Mouse (Mus musculus) limb, embryonic 14.5 days (tissue): ENCODE results near the gene 1700001O22Rik. TPM values are rescaled to one million over a fixed set of nuclear protein-coding genes. Genes with fewer than 3 reads are reported as not detected.

Experiments
- ATAC-seq: fragments of 200-750 bp; cut with Nextera tagmentation; 2 replicates; pipeline ENCODE4 v1.8.0; 2017; ENCODE audit warnings: low read depth, moderate number of reproducible peaks, moderate TSS enrichment; ENCODE audit not compliant: low FRiP score
- DNase-seq: peaks from one replicate; pipeline ENCODE4 v3.0.0-alpha.2; 2015; ENCODE audit warnings: low spot score
- H3K27ac ChIP-seq: fragments of 300-500 bp; sonication (generic); replicated peaks from 2 replicates; pipeline ENCODE4 v1.5.1; 2014; ENCODE audit warnings: low read depth, mild to moderate bottlenecking, low read length, moderate library complexity, mixed read lengths
- H3K27me3 ChIP-seq: fragments of 300-500 bp; sonication (generic); 2 replicates; pipeline ENCODE4 v1.6.1; 2014; ENCODE audit warnings: low read length, mixed read lengths; ENCODE audit not compliant: control insufficient read depth, insufficient read depth
- H3K36me3 ChIP-seq: fragments of 300-500 bp; sonication (generic); 2 replicates; pipeline ENCODE4 v1.6.1; 2014; ENCODE audit warnings: mild to moderate bottlenecking, low read length, moderate library complexity, mixed read lengths; ENCODE audit not compliant: control insufficient read depth, insufficient read depth
- H3K4me1 ChIP-seq: fragments of 300-500 bp; sonication (generic); 2 replicates; pipeline ENCODE4 v1.6.1; 2014; ENCODE audit warnings: antibody characterized with exemption, low read length, mixed read lengths; ENCODE audit not compliant: control insufficient read depth, insufficient read depth
- H3K4me2 ChIP-seq: fragments of 300-500 bp; sonication (generic); replicated peaks from 2 replicates; pipeline ENCODE4 v1.6.1; 2014; ENCODE audit warnings: low read depth, mild to moderate bottlenecking, low read length, moderate library complexity; ENCODE audit not compliant: severe bottlenecking
- H3K4me3 ChIP-seq: fragments of 300-500 bp; sonication (generic); replicated peaks from 2 replicates; pipeline ENCODE4 v1.5.1; 2014; ENCODE audit warnings: low read length
- H3K9ac ChIP-seq: fragments of 300-500 bp; sonication (generic); 2 replicates; pipeline ENCODE4 v1.6.1; 2014; ENCODE audit warnings: mild to moderate bottlenecking, low read depth, low read length, moderate library complexity; ENCODE audit not compliant: severe bottlenecking
- H3K9me3 ChIP-seq: fragments of 300-500 bp; sonication (generic); 2 replicates; pipeline ENCODE4 v1.6.1; 2016; ENCODE audit warnings: low read length; ENCODE audit not compliant: control insufficient read depth
- POLR2A ChIP-seq: fragments of 200-500 bp; IDR thresholded peaks from 2 replicates; pipeline ENCODE4 v1.8.0; 2012; ENCODE audit warnings: inconsistent platforms, mild to moderate bottlenecking, moderate library complexity, borderline replicate concordance; ENCODE audit not compliant: insufficient read depth, insufficient read length; ENCODE audit errors: extremely low read depth
- WGBS: fragments of 180-500 bp; shearing (Covaris S2); extraction: QIAGEN DNeasy Blood & Tissue Kit; methylation state at CpG from one replicate; pipeline ENCODE4 v1.1.7; 2014; 5-methylcytosine and 5-hydroxymethylcytosine counted together
- polyA plus RNA-seq, 2 experiments: library from polyadenylated mRNA; depleted of rRNA in 1 of 2; stranded (reverse) in 1 of 2; unstranded in 1 of 2; fragments of >200 nt; fragmentation: Nextera tagmentation in 1 of 2; extraction: Ambion mirVana in 1 of 2; gene quantifications; 2 replicates each; pipeline versions ENCODE4 v1.2.1 to v1.2.3; 2012 to 2014

The 1700001O22Rik gene
- polyA plus RNA-seq, 2 experiments = 3.4 TPM

GRCm38 (mm10) chr2:30777266-30777665 lies 26.2 kb downstream of the 1700001O22Rik start:
- H3K27me3 ChIP-seq = no peaks in the 10 kb centered on the region
- DNase-seq = no peak
- no peak overlapping the region for H3K9ac ChIP-seq
- no peak overlapping the region for H3K27ac ChIP-seq
- WGBS = 72% methylated on average over 3 of the region's 3 CpGs
- H3K4me3 ChIP-seq = no peak overlapping the region
- no peaks in the 10 kb centered on the region for H3K36me3 ChIP-seq
- TF ChIP-seq POLR2A = no peak
- H3K4me1 ChIP-seq = peaks cover 10% of the 10 kb centered on the region; the same call in 1 of the 2 replicates
- H3K4me2 ChIP-seq = no peak overlapping the region
- H3K9me3 ChIP-seq = no peaks in the 10 kb centered on the region
- no peak for ATAC-seq

GRCm38 (mm10) chr2:30775955-30776354 lies 27.5 kb downstream of the 1700001O22Rik start:
- Histone ChIP-seq H3K9ac (no peak overlapping the region), H3K4me1 (peaks cover 20% of the 10 kb centered on the region), H3K36me3 (no peaks in the 10 kb centered on the region), H3K4me2 (no peak overlapping the region), H3K27me3 (no peaks in the 10 kb centered on the region), H3K27ac (no peak overlapping the region), H3K4me3 (no peak overlapping the region), H3K9me3 (no peaks in the 10 kb centered on the region)
- ATAC-seq (no peak), DNase-seq (no peak)
- 62% methylated on average over 3 of the region's 3 CpGs for WGBS
- no peak for TF ChIP-seq POLR2A

GRCm38 (mm10) chr2:30773313-30774005 lies 30.0 kb downstream of the 1700001O22Rik start:
- H3K9ac ChIP-seq = no peak overlapping the region

GRCm38 (mm10) chr2:30772581-30773312 lies 30.7 kb downstream of the 1700001O22Rik start:
- H3K4me3 ChIP-seq = no peak overlapping the region
- H3K4me1 ChIP-seq = peaks cover 15% of the 10 kb centered on the region
- ATAC-seq = no peak
- no peak for DNase-seq
- H3K27me3 ChIP-seq = no peaks in the 10 kb centered on the region
- no peaks in the 10 kb centered on the region for H3K36me3 ChIP-seq
- no peak overlapping the region for H3K9ac ChIP-seq
- no peak overlapping the region for H3K27ac ChIP-seq
- 47% methylated on average over 15 of the region's 15 CpGs for WGBS
- no peak overlapping the region for H3K4me2 ChIP-seq
- no peak for TF ChIP-seq POLR2A
- H3K9me3 ChIP-seq = no peaks in the 10 kb centered on the region

More at GRCm38 (mm10) chr2:30773313-30774005, 30.0 kb downstream of the 1700001O22Rik start:
- H3K9me3 ChIP-seq = no peaks in the 10 kb centered on the region
- H3K4me3 ChIP-seq = no peak overlapping the region
- 85% methylated on average over 8 of the region's 8 CpGs for WGBS
- no peak overlapping the region for H3K27ac ChIP-seq
- peaks cover 15% of the 10 kb centered on the region for H3K4me1 ChIP-seq
- no peak overlapping the region for H3K4me2 ChIP-seq
- H3K27me3 ChIP-seq = no peaks in the 10 kb centered on the region
- no peak for TF ChIP-seq POLR2A
- ATAC-seq = no peak
- DNase-seq = no peak
- no peaks in the 10 kb centered on the region for H3K36me3 ChIP-seq

GRCm38 (mm10) chr2:30771806-30772460 lies 31.5 kb downstream of the 1700001O22Rik start:
- Histone ChIP-seq H3K9ac (peak overlapping the region; percentile 69), H3K27me3 (no peaks in the 10 kb centered on the region), H3K4me2 (peak overlapping the region; percentile 98), H3K9me3 (no peaks in the 10 kb centered on the region), H3K27ac (peak overlapping the region; percentile 52), H3K36me3 (no peaks in the 10 kb centered on the region), H3K4me1 (peaks cover 15% of the 10 kb centered on the region), H3K4me3 (peak overlapping the region; percentile 49)
- ATAC-seq = no peak
- WGBS = 10% methylated on average over 19 of the region's 19 CpGs
- no peak for TF ChIP-seq POLR2A
- DNase-seq = peak; percentile 37
